Mouse (Mus musculus) stomach, postnatal 0 days (tissue): ENCODE data around the gene Ykt6.

ENCODE experiments used
- CTCF ChIP-seq: IDR thresholded peaks from 2 replicates; pipeline ENCODE4 v1.5.1; 2016; ENCODE audit warnings: antibody characterized with exemption, low read depth, mild to moderate bottlenecking, moderate library complexity
- EP300 ChIP-seq: optimal IDR thresholded peaks from 2 replicates; pipeline ENCODE3; 2016; ENCODE audit warnings: antibody characterized with exemption

GRCm38 (mm10) chr11:5949586-5950352 lies 5.7 kb upstream of the Ykt6 start, which contains the start of gene Gck:
- TF ChIP-seq CTCF: no peak
- no peak for TF ChIP-seq EP300
